Mouse (Mus musculus): ENCODE data around the gene Tcp11l1. TPM values are rescaled to one million over a fixed set of nuclear protein-coding genes. Genes with fewer than 3 reads are reported as not detected.

The Tcp11l1 gene
- polyA plus RNA-seq, 1 experiment from 2014 or later, result 31.4 TPM

- Histone ChIP-seq H3K4me2 (replicated peaks; ENCODE audit: low read depth, low read length) (no peak overlapping the region), H3K27ac (ENCODE audit: low read length) (no peak overlapping the region), H3K27me3 (ENCODE audit: insufficient read depth, low read length) (no peaks in the 10 kb centered on the region), H3K36me3 (ENCODE audit: insufficient read depth, low read length) (peaks cover 7% of the 10 kb centered on the region; the same call in 1 of the 2 replicates), H3K4me1 (ENCODE audit: insufficient read depth, low read length) (no peaks in the 10 kb centered on the region), H3K9ac (replicated peaks; ENCODE audit: low read length) (no peak overlapping the region), H3K9me3 (ENCODE audit: low read length) (no peaks in the 10 kb centered on the region), H3K4me3 (ENCODE audit: low read length) (no peak overlapping the region)
- no peak for ATAC-seq (ENCODE audit: low FRiP score, low TSS enrichment)
- WGBS, result 74% methylated on average over 3 of the region's 3 CpGs
These were observed 23.6 kb downstream of the Tcp11l1 start for GRCm38 (mm10) chr2:104688321-104688720.

GRCm38 (mm10) chr2:104687261-104687660 lies 24.7 kb downstream of the Tcp11l1 start:
- Histone ChIP-seq H3K4me3 (ENCODE audit: low read length) (no peak overlapping the region), H3K9me3 (ENCODE audit: low read length) (no peaks in the 10 kb centered on the region), H3K27ac (ENCODE audit: low read length) (no peak overlapping the region), H3K4me2 (replicated peaks; ENCODE audit: low read depth, low read length) (no peak overlapping the region), H3K9ac (replicated peaks; ENCODE audit: low read length) (no peak overlapping the region), H3K4me1 (ENCODE audit: insufficient read depth, low read length) (no peaks in the 10 kb centered on the region), H3K36me3 (ENCODE audit: insufficient read depth, low read length) (peaks cover 7% of the 10 kb centered on the region; the same call in 1 of the 2 replicates), H3K27me3 (ENCODE audit: insufficient read depth, low read length) (no peaks in the 10 kb centered on the region)
- no peak for ATAC-seq (ENCODE audit: low FRiP score, low TSS enrichment)
- WGBS, result 78% methylated on average over 3 of the region's 3 CpGs

GRCm38 (mm10) chr2:104685418-104685817 lies 26.6 kb downstream of the Tcp11l1 start:
- Histone ChIP-seq H3K4me3 (ENCODE audit: low read length) (no peak overlapping the region), H3K4me1 (ENCODE audit: insufficient read depth, low read length) (no peaks in the 10 kb centered on the region), H3K4me2 (replicated peaks; ENCODE audit: low read depth, low read length) (no peak overlapping the region; the same call in 1 of the 2 replicates), H3K27me3 (ENCODE audit: insufficient read depth, low read length) (no peaks in the 10 kb centered on the region), H3K9me3 (ENCODE audit: low read length) (no peaks in the 10 kb centered on the region), H3K36me3 (ENCODE audit: insufficient read depth, low read length) (peaks cover 7% of the 10 kb centered on the region; the same call in 1 of the 2 replicates), H3K9ac (replicated peaks; ENCODE audit: low read length) (no peak overlapping the region), H3K27ac (ENCODE audit: low read length) (no peak overlapping the region)
- WGBS, result 10% methylated on average over 13 of the region's 13 CpGs
- peak; percentile 93 for ATAC-seq (ENCODE audit: low FRiP score, low TSS enrichment)

GRCm38 (mm10) chr2:104684771-104685170 lies 27.2 kb downstream of the Tcp11l1 start:
- no peak overlapping the region for H3K9ac ChIP-seq (replicated peaks; ENCODE audit: low read length)
- H3K4me3 ChIP-seq (ENCODE audit: low read length), result no peak overlapping the region
- 90% methylated on average over 4 of the region's 4 CpGs for WGBS
- no peak for ATAC-seq (ENCODE audit: low FRiP score, low TSS enrichment)
- H3K36me3 ChIP-seq (ENCODE audit: insufficient read depth, low read length), result peaks cover 7% of the 10 kb centered on the region; the same call in 1 of the 2 replicates
- H3K9me3 ChIP-seq (ENCODE audit: low read length), result no peaks in the 10 kb centered on the region
- no peak overlapping the region for H3K4me2 ChIP-seq (replicated peaks; ENCODE audit: low read depth, low read length)
- H3K4me1 ChIP-seq (ENCODE audit: insufficient read depth, low read length), result no peaks in the 10 kb centered on the region
- H3K27ac ChIP-seq (ENCODE audit: low read length), result no peak overlapping the region
- H3K27me3 ChIP-seq (ENCODE audit: insufficient read depth, low read length), result no peaks in the 10 kb centered on the region

GRCm38 (mm10) chr2:104677326-104677725 lies 34.6 kb downstream of the Tcp11l1 start:
- ATAC-seq (ENCODE audit: low FRiP score, low TSS enrichment), result no peak
- WGBS, result 75% methylated on average over 3 of the region's 3 CpGs

GRCm38 (mm10) chr2:104671724-104672123 lies 40.2 kb downstream of the Tcp11l1 start:
- Histone ChIP-seq H3K36me3 (ENCODE audit: insufficient read depth, low read length) (no peaks in the 10 kb centered on the region), H3K9ac (replicated peaks; ENCODE audit: low read length) (no peak overlapping the region), H3K27me3 (ENCODE audit: insufficient read depth, low read length) (no peaks in the 10 kb centered on the region), H3K4me3 (ENCODE audit: low read length) (no peak overlapping the region), H3K4me2 (replicated peaks; ENCODE audit: low read depth, low read length) (no peak overlapping the region), H3K27ac (ENCODE audit: low read length) (no peak overlapping the region), H3K4me1 (ENCODE audit: insufficient read depth, low read length) (no peaks in the 10 kb centered on the region), H3K9me3 (ENCODE audit: low read length) (no peaks in the 10 kb centered on the region)
- ATAC-seq (ENCODE audit: low FRiP score, low TSS enrichment), result no peak

More at GRCm38 (mm10) chr2:104677326-104677725, 34.6 kb downstream of the Tcp11l1 start:
- H3K4me3 ChIP-seq (ENCODE audit: low read length), result no peak overlapping the region
- H3K9me3 ChIP-seq (ENCODE audit: low read length), result no peaks in the 10 kb centered on the region
- H3K4me2 ChIP-seq (replicated peaks; ENCODE audit: low read depth, low read length), result no peak overlapping the region
- no peak overlapping the region for H3K9ac ChIP-seq (replicated peaks; ENCODE audit: low read length)
- no peak overlapping the region for H3K27ac ChIP-seq (ENCODE audit: low read length)
- no peaks in the 10 kb centered on the region for H3K27me3 ChIP-seq (ENCODE audit: insufficient read depth, low read length)
- peaks cover 2% of the 10 kb centered on the region; the same call in 1 of the 2 replicates for H3K36me3 ChIP-seq (ENCODE audit: insufficient read depth, low read length)
- no peaks in the 10 kb centered on the region for H3K4me1 ChIP-seq (ENCODE audit: insufficient read depth, low read length)

GRCm38 (mm10) chr2:104669122-104669804 lies 42.7 kb downstream of the Tcp11l1 start:
- Histone ChIP-seq H3K4me1 (ENCODE audit: insufficient read depth, low read length) (no peaks in the 10 kb centered on the region), H3K9me3 (ENCODE audit: low read length) (no peaks in the 10 kb centered on the region), H3K36me3 (ENCODE audit: insufficient read depth, low read length) (peaks cover 11% of the 10 kb centered on the region; the same call in 1 of the 2 replicates), H3K4me2 (replicated peaks; ENCODE audit: low read depth, low read length) (no peak overlapping the region), H3K27me3 (ENCODE audit: insufficient read depth, low read length) (no peaks in the 10 kb centered on the region), H3K4me3 (ENCODE audit: low read length) (no peak overlapping the region), H3K9ac (replicated peaks; ENCODE audit: low read length) (no peak overlapping the region), H3K27ac (ENCODE audit: low read length) (no peak overlapping the region)
- no peak for ATAC-seq (ENCODE audit: low FRiP score, low TSS enrichment)
- WGBS, result 84% methylated on average over 6 of the region's 6 CpGs

GRCm38 (mm10) chr2:104663372-104664100 lies 48.4 kb downstream of the Tcp11l1 start:
- Histone ChIP-seq H3K27ac (ENCODE audit: low read length) (peak overlapping the region; percentile 64), H3K9ac (replicated peaks; ENCODE audit: low read length) (no peak overlapping the region), H3K4me2 (replicated peaks; ENCODE audit: low read depth, low read length) (no peak overlapping the region), H3K36me3 (ENCODE audit: insufficient read depth, low read length) (peaks cover 31% of the 10 kb centered on the region), H3K4me1 (ENCODE audit: insufficient read depth, low read length) (0 out of 2 replicates have a peak, but pooled peaks cover 7% of the 10 kb centered on the region), H3K4me3 (ENCODE audit: low read length) (no peak overlapping the region), H3K27me3 (ENCODE audit: insufficient read depth, low read length) (no peaks in the 10 kb centered on the region), H3K9me3 (ENCODE audit: low read length) (no peaks in the 10 kb centered on the region)
- 48% methylated on average over 8 of the region's 8 CpGs for WGBS
- ATAC-seq (ENCODE audit: low FRiP score, low TSS enrichment), result peak; percentile 91

- Histone ChIP-seq H3K9me3 (ENCODE audit: low read length) (no peaks in the 10 kb centered on the region), H3K4me1 (ENCODE audit: insufficient read depth, low read length) (0 out of 2 replicates have a peak, but pooled peaks cover 2% of the 10 kb centered on the region), H3K4me2 (replicated peaks; ENCODE audit: low read depth, low read length) (no peak overlapping the region), H3K9ac (replicated peaks; ENCODE audit: low read length) (no peak overlapping the region), H3K4me3 (ENCODE audit: low read length) (no peak overlapping the region), H3K36me3 (ENCODE audit: insufficient read depth, low read length) (peaks cover 42% of the 10 kb centered on the region), H3K27me3 (ENCODE audit: insufficient read depth, low read length) (no peaks in the 10 kb centered on the region), H3K27ac (ENCODE audit: low read length) (no peak overlapping the region)
- 93% methylated on average over 1 of the region's 1 CpGs for WGBS
- no peak for ATAC-seq (ENCODE audit: low FRiP score, low TSS enrichment)
These were observed 53.3 kb downstream of the Tcp11l1 start for GRCm38 (mm10) chr2:104658659-104659058.

All from kidney, embryonic 16.5 days (tissue).